Mouse (Mus musculus) myocyte (in vitro differentiated cells): ENCODE results near the gene Golt1a.

Experiments used
- CEBPB ChIP-seq: IDR thresholded peaks from 2 replicates; pipeline ENCODE4 v1.6.1; 2011; ENCODE audit warnings: mild to moderate bottlenecking, moderate library complexity; ENCODE audit not compliant: poor library complexity, insufficient read depth, severe bottlenecking
- MAX ChIP-seq: IDR thresholded peaks from one replicate; pipeline ENCODE4 v1.6.1; 2011; ENCODE audit warnings: low read depth, mild to moderate bottlenecking, control low read depth
- MYOG ChIP-seq, 3 experiments: IDR thresholded peaks; one replicate each; pipeline ENCODE4 v1.6.1; 2011; ENCODE audit warnings: control low read depth in 2 of 3, low read depth in 2 of 3, mild to moderate bottlenecking in 2 of 3; ENCODE audit not compliant: insufficient read length in 2 of 3, control insufficient read depth in 1 of 3, insufficient read depth in 1 of 3
- TCF3 ChIP-seq: IDR thresholded peaks from one replicate; pipeline ENCODE4 v1.6.1; 2011; ENCODE audit warnings: low read depth, control low read depth; ENCODE audit not compliant: insufficient read length
- USF1 ChIP-seq: IDR thresholded peaks from one replicate; pipeline ENCODE4 v1.6.1; 2011; ENCODE audit warnings: low read depth, mild to moderate bottlenecking, control low read depth, moderate library complexity

GRCm38 (mm10) chr1:133263134-133263533 is 46.5 kb upstream of the Golt1a start:
- TF ChIP-seq TCF3 (no peak), CEBPB (no peak), MYOG (IDR thresholded peaks at IDR 0.05; ENCODE audit: control insufficient read depth in 1 of 3, insufficient read depth in 1 of 3, insufficient read length in 2 of 3, low read depth in 2 of 3) (no peak), MAX (no peak), USF1 (no peak)
